Mouse (Mus musculus): ENCODE measurements at regions not wholly inside any gene's neighbourhood (a gene's known extent, or its start where the extent isn't known, plus 50 kb on each side); places are given as distances from the start of the nearest gene placed in this dataset.

DNA sequence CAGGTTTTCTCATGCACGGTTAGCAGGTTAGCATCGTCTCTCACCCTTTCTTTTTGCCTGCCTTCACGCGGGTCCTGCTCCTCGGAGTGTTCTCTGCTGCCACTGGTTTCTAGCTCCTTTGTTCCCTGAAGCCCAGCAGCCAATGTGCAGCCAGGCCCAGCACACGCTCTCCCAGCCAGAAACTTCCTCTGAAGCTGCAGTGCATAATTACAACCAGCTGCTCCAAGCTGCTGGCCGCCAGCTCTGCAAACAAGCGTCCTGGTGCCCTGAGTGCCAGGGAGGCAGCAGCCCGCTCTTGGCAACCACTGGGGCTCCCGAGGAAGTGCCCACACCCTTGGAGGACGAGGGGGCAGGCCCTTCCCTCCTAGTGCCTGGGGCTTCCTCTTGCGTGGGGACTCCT, 74.8 kb upstream of the Maml3 start:
- peak overlapping the region; percentile 85 for H3K27ac ChIP-seq (ENCODE audit: low read depth, low read length)
- peak overlapping the region; percentile 67 for H3K9ac ChIP-seq (ENCODE audit: low read depth, low read length)
- H3K4me3 ChIP-seq (ENCODE audit: low read depth, low read length), result peak overlapping the region; percentile 8; the same call in 1 of the 2 replicates
- no peaks in the 10 kb centered on the region for H3K36me3 ChIP-seq (ENCODE audit: control insufficient read depth, insufficient read depth, low read length)
- WGBS (ENCODE audit: insufficient replicate concordance), result 12% methylated on average over 12 of the region's 12 CpGs
- H3K4me2 ChIP-seq, result peak overlapping the region; percentile 52
- no peaks in the 10 kb centered on the region for H3K27me3 ChIP-seq (ENCODE audit: control insufficient read depth, insufficient read depth, low read length)
- ATAC-seq (replicated peaks; ENCODE audit: insufficient number of reproducible peaks, low FRiP score, low TSS enrichment), result peak; percentile 55; the same call in 1 of the 2 replicates
- no peaks in the 10 kb centered on the region for H3K9me3 ChIP-seq (replicated peaks; ENCODE audit: control insufficient read depth, low read length)
- peaks cover 30% of the 10 kb centered on the region for H3K4me1 ChIP-seq (ENCODE audit: control insufficient read depth, insufficient read depth, low read length)

DNA sequence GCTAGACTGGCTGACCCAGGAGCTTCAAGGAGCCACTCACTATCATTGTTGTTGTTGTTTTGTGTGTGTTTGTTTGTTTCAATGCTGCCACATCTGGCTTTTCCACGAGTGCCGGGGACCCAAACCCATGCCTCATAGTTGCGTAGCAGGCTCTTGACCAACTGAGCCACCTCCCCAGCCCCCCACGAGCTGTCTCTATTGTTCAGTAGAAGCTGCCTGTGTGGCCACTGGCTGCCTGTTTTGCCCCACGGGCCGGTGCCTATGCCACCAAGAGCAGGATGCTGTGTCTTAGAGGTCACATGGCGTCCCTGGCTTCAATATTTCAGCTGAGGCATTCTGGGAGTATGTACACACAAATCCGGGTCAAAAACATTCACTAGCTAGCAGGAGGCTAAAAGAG, 75.4 kb upstream of the Maml3 start:
- no peak overlapping the region for H3K4me3 ChIP-seq (ENCODE audit: low read depth, low read length)
- no peaks in the 10 kb centered on the region for H3K36me3 ChIP-seq (ENCODE audit: control insufficient read depth, insufficient read depth, low read length)
- peaks cover 30% of the 10 kb centered on the region for H3K4me1 ChIP-seq (ENCODE audit: control insufficient read depth, insufficient read depth, low read length)
- H3K27ac ChIP-seq (ENCODE audit: low read depth, low read length), result peak overlapping the region; percentile 85
- no peaks in the 10 kb centered on the region for H3K9me3 ChIP-seq (replicated peaks; ENCODE audit: control insufficient read depth, low read length)
- no peaks in the 10 kb centered on the region for H3K27me3 ChIP-seq (ENCODE audit: control insufficient read depth, insufficient read depth, low read length)
- WGBS (ENCODE audit: insufficient replicate concordance), result 49% methylated on average over 8 of the region's 8 CpGs
- no peak; the same call in 1 of the 2 replicates for ATAC-seq (replicated peaks; ENCODE audit: insufficient number of reproducible peaks, low FRiP score, low TSS enrichment)
- peak overlapping the region; percentile 67 for H3K9ac ChIP-seq (ENCODE audit: low read depth, low read length)
- peak overlapping the region; percentile 37 for H3K4me2 ChIP-seq

- Histone ChIP-seq H3K4me2 (peak overlapping the region; percentile 37), H3K9ac (ENCODE audit: low read depth, low read length) (0 out of 2 replicates have a peak overlapping the region, but pooled peaks have one; percentile 49), H3K27ac (ENCODE audit: low read depth, low read length) (peak overlapping the region; percentile 85), H3K36me3 (ENCODE audit: control insufficient read depth, insufficient read depth, low read length) (no peaks in the 10 kb centered on the region), H3K4me1 (ENCODE audit: control insufficient read depth, insufficient read depth, low read length) (peaks cover 30% of the 10 kb centered on the region), H3K27me3 (ENCODE audit: control insufficient read depth, insufficient read depth, low read length) (no peaks in the 10 kb centered on the region), H3K9me3 (replicated peaks; ENCODE audit: control insufficient read depth, low read length) (no peaks in the 10 kb centered on the region), H3K4me3 (ENCODE audit: low read depth, low read length) (no peak overlapping the region)
- ATAC-seq (replicated peaks; ENCODE audit: insufficient number of reproducible peaks, low FRiP score, low TSS enrichment), result peak; percentile 78
- WGBS (ENCODE audit: insufficient replicate concordance), result 32% methylated on average over 10 of the region's 10 CpGs
These were observed 75.9 kb upstream of the Maml3 start for GRCm38 (mm10) chr3:52180785-52181184.

DNA sequence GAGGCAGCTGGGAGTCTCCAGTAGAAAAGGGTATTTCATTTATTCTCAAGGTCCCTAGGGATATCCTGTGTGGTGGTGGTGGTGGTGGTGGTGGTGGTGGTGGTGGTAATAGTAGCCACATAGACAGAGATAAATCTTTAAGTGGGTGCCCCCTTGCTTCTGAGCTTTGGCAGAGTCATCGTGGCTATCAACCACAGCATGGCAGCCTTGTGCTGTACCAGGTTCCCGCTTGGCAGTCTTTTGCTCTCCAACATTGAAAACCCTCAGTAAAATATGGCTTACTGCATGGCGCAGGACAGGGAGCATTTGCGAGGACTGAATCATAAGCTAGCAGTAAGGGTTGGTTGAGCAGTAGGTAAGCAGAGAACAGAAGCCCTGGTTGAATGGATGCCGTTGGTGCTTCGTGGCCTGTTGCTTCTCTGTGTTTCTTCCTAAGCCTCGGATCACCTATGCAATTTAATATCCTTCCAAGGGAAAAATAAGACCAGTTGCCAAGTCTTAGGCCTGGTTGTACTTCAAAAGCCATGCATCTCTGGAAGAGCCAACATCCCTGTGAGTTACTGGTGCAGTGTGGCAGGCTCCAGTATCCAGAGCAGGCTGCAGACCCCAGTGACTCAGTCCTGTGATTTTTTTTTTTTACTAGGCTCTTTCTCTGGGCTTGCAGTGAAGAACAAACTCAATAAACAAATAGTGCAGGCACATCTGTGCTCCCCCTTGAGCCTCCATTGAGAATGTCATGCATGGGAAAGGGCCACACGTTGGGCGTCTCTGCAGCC, 76.6 kb upstream of the Maml3 start:
- no peaks in the 10 kb centered on the region for H3K9me3 ChIP-seq (replicated peaks; ENCODE audit: control insufficient read depth, low read length)
- H3K27me3 ChIP-seq (ENCODE audit: control insufficient read depth, insufficient read depth, low read length), result no peaks in the 10 kb centered on the region
- H3K4me2 ChIP-seq, result no peak overlapping the region; the same call in 1 of the 2 replicates
- H3K36me3 ChIP-seq (ENCODE audit: control insufficient read depth, insufficient read depth, low read length), result no peaks in the 10 kb centered on the region
- no peak overlapping the region for H3K9ac ChIP-seq (ENCODE audit: low read depth, low read length)
- H3K4me1 ChIP-seq (ENCODE audit: control insufficient read depth, insufficient read depth, low read length), result peaks cover 30% of the 10 kb centered on the region
- WGBS (ENCODE audit: insufficient replicate concordance), result 83% methylated on average over 9 of the region's 9 CpGs
- H3K4me3 ChIP-seq (ENCODE audit: low read depth, low read length), result no peak overlapping the region
- ATAC-seq (replicated peaks; ENCODE audit: insufficient number of reproducible peaks, low FRiP score, low TSS enrichment), result no peak
- H3K27ac ChIP-seq (ENCODE audit: low read depth, low read length), result peak overlapping the region; percentile 85

DNA sequence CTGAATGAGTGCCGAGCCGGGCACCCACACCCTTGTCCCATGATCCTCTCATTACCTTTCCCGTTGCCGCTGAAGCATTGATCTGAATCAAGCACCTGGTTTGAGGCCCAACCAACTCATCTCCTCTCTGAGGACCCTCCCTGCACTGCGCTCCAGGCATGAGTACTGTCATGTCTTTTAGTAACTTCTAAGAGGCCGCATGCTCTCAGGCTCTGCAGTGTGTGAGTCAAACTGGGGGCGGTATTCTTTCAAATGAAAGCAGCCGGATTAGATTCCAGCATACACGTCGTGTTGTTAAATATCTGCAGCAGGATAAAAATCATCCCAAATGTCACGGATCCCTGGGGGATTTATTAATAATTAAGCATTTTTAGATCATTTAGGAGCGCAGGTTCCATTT, 79.4 kb upstream of the Maml3 start:
- no peaks in the 10 kb centered on the region for H3K27me3 ChIP-seq (ENCODE audit: control insufficient read depth, insufficient read depth, low read length)
- H3K27ac ChIP-seq (ENCODE audit: low read depth, low read length), result no peak overlapping the region
- no peak overlapping the region for H3K9ac ChIP-seq (ENCODE audit: low read depth, low read length)
- H3K36me3 ChIP-seq (ENCODE audit: control insufficient read depth, insufficient read depth, low read length), result no peaks in the 10 kb centered on the region
- no peak overlapping the region for H3K4me2 ChIP-seq
- ATAC-seq (replicated peaks; ENCODE audit: insufficient number of reproducible peaks, low FRiP score, low TSS enrichment), result no peak
- H3K4me3 ChIP-seq (ENCODE audit: low read depth, low read length), result no peak overlapping the region
- H3K4me1 ChIP-seq (ENCODE audit: control insufficient read depth, insufficient read depth, low read length), result peaks cover 26% of the 10 kb centered on the region
- H3K9me3 ChIP-seq (replicated peaks; ENCODE audit: control insufficient read depth, low read length), result no peaks in the 10 kb centered on the region
- WGBS (ENCODE audit: insufficient replicate concordance), result 82% methylated on average over 12 of the region's 12 CpGs

- 53% methylated on average over 2 of the region's 2 CpGs for WGBS (ENCODE audit: insufficient replicate concordance)
- ATAC-seq (replicated peaks; ENCODE audit: insufficient number of reproducible peaks, low FRiP score, low TSS enrichment), result no peak
These were observed 80.5 kb upstream of the Maml3 start for GRCm38 (mm10) chr3:52185351-52185750.

DNA sequence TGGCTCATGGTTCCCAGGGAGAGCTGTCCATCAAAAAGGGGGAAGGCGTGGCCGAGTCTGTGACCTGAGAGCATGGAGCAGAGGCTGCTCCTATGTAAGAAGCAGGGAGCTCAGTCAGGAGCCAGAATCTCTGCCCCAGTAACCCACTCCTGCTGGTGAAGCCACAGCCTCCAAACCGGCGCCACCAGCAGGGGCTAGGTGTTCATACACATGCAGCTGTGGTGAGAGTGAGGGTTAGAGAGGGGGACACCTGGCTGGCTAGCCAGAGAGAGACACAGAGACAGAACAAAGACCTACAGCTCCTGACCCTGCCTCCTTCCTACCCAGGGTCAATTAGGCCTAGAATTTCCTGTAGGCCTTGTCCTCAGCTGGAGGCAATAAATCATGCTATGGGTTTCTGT, 80.7 kb upstream of the Foxo1 start:
- Histone ChIP-seq H3K27me3 (ENCODE audit: control insufficient read depth, insufficient read depth, low read length) (no peaks in the 10 kb centered on the region), H3K9ac (ENCODE audit: low read depth, low read length) (no peak overlapping the region), H3K27ac (ENCODE audit: low read depth, low read length) (no peak overlapping the region), H3K9me3 (replicated peaks; ENCODE audit: control insufficient read depth, low read length) (no peaks in the 10 kb centered on the region), H3K4me3 (ENCODE audit: low read depth, low read length) (no peak overlapping the region), H3K36me3 (ENCODE audit: control insufficient read depth, insufficient read depth, low read length) (no peaks in the 10 kb centered on the region), H3K4me1 (ENCODE audit: control insufficient read depth, insufficient read depth, low read length) (peaks cover 3% of the 10 kb centered on the region; the same call in 1 of the 2 replicates), H3K4me2 (no peak overlapping the region)
- ATAC-seq (replicated peaks; ENCODE audit: insufficient number of reproducible peaks, low FRiP score, low TSS enrichment), result no peak
- WGBS (ENCODE audit: insufficient replicate concordance), result 47% methylated on average over 4 of the region's 4 CpGs

More at GRCm38 (mm10) chr3:52185351-52185750, 80.5 kb upstream of the Maml3 start:
- no peak overlapping the region for H3K4me2 ChIP-seq
- no peak overlapping the region for H3K4me3 ChIP-seq (ENCODE audit: low read depth, low read length)
- no peak overlapping the region for H3K9ac ChIP-seq (ENCODE audit: low read depth, low read length)
- H3K9me3 ChIP-seq (replicated peaks; ENCODE audit: control insufficient read depth, low read length), result no peaks in the 10 kb centered on the region
- no peaks in the 10 kb centered on the region for H3K27me3 ChIP-seq (ENCODE audit: control insufficient read depth, insufficient read depth, low read length)
- peaks cover 14% of the 10 kb centered on the region for H3K4me1 ChIP-seq (ENCODE audit: control insufficient read depth, insufficient read depth, low read length)
- H3K36me3 ChIP-seq (ENCODE audit: control insufficient read depth, insufficient read depth, low read length), result no peaks in the 10 kb centered on the region
- no peak overlapping the region for H3K27ac ChIP-seq (ENCODE audit: low read depth, low read length)

GRCm38 (mm10) chr3:52188303-52188702, 79.8 kb upstream of the Foxo1 start:
- Histone ChIP-seq H3K36me3 (ENCODE audit: control insufficient read depth, insufficient read depth, low read length) (no peaks in the 10 kb centered on the region), H3K9me3 (replicated peaks; ENCODE audit: control insufficient read depth, low read length) (no peaks in the 10 kb centered on the region), H3K4me3 (ENCODE audit: low read depth, low read length) (no peak overlapping the region), H3K4me2 (no peak overlapping the region), H3K9ac (ENCODE audit: low read depth, low read length) (no peak overlapping the region), H3K27me3 (ENCODE audit: control insufficient read depth, insufficient read depth, low read length) (no peaks in the 10 kb centered on the region), H3K4me1 (ENCODE audit: control insufficient read depth, insufficient read depth, low read length) (peaks cover 7% of the 10 kb centered on the region), H3K27ac (ENCODE audit: low read depth, low read length) (no peak overlapping the region)
- WGBS (ENCODE audit: insufficient replicate concordance), result 79% methylated on average over 6 of the region's 6 CpGs
- ATAC-seq (replicated peaks; ENCODE audit: insufficient number of reproducible peaks, low FRiP score, low TSS enrichment), result no peak

- Histone ChIP-seq H3K9ac (ENCODE audit: low read depth, low read length) (no peak overlapping the region), H3K4me1 (ENCODE audit: control insufficient read depth, insufficient read depth, low read length) (peaks cover 7% of the 10 kb centered on the region), H3K27ac (ENCODE audit: low read depth, low read length) (no peak overlapping the region), H3K4me3 (ENCODE audit: low read depth, low read length) (no peak overlapping the region), H3K4me2 (no peak overlapping the region), H3K27me3 (ENCODE audit: control insufficient read depth, insufficient read depth, low read length) (no peaks in the 10 kb centered on the region), H3K9me3 (replicated peaks; ENCODE audit: control insufficient read depth, low read length) (no peaks in the 10 kb centered on the region), H3K36me3 (ENCODE audit: control insufficient read depth, insufficient read depth, low read length) (no peaks in the 10 kb centered on the region)
- WGBS (ENCODE audit: insufficient replicate concordance), result 74% methylated on average over 6 of the region's 6 CpGs
- ATAC-seq (replicated peaks; ENCODE audit: insufficient number of reproducible peaks, low FRiP score, low TSS enrichment), result no peak
These were observed 79.1 kb upstream of the Foxo1 start for GRCm38 (mm10) chr3:52189016-52189415.
